Mouse (Mus musculus) midbrain, embryonic 10.5 days (tissue): Measurements from ENCODE around the gene Zswim7. TPM values are rescaled to one million over a fixed set of nuclear protein-coding genes. Genes with fewer than 3 reads are reported as not detected.

Experiments
- DNase-seq: peaks from one replicate; pipeline ENCODE4 v3.0.0-alpha.2; 2017; ENCODE audit warnings: low spot score
- H3K27ac ChIP-seq: fragments of 300-500 bp; sonication (generic); replicated peaks from 2 replicates; pipeline ENCODE4 v1.5.1; 2016; ENCODE audit warnings: mild to moderate bottlenecking
- H3K27me3 ChIP-seq: fragments of 300-500 bp; sonication (generic); 2 replicates; pipeline ENCODE4 v1.6.1; 2016; ENCODE audit warnings: low read depth, mild to moderate bottlenecking; ENCODE audit not compliant: poor library complexity, severe bottlenecking
- H3K36me3 ChIP-seq: fragments of 300-500 bp; sonication (generic); 2 replicates; pipeline ENCODE4 v1.6.1; 2016; ENCODE audit warnings: mild to moderate bottlenecking, moderate library complexity
- H3K4me1 ChIP-seq: fragments of 300-500 bp; sonication (generic); 2 replicates; pipeline ENCODE4 v1.6.1; 2016
- H3K4me3 ChIP-seq: fragments of 300-500 bp; sonication (generic); 2 replicates; pipeline ENCODE4 v1.5.1; 2016; ENCODE audit warnings: mild to moderate bottlenecking, moderate library complexity
- H3K9me3 ChIP-seq: fragments of 300-500 bp; sonication (generic); replicated peaks from 2 replicates; pipeline ENCODE4 v1.6.1; 2016; ENCODE audit warnings: mild to moderate bottlenecking
- WGBS: fragments of 180-500 bp; shearing (Covaris S2); methylation state at CpG from one replicate; pipeline ENCODE4 v1.1.7; 2016; 5-methylcytosine and 5-hydroxymethylcytosine counted together
- polyA plus RNA-seq: library from polyadenylated mRNA; unstranded; fragments of >200 nt; fragmentation: Nextera tagmentation; extraction: Ambion mirVana; gene quantifications from 2 replicates; pipeline ENCODE4 v1.2.1, GENCODE M21; 2016

Zswim7 gene
- polyA plus RNA-seq, 1 experiment from 2014 or later = 16.8 TPM

GRCm38 (mm10) chr11:62278027-62278426, 3.1 kb downstream of the Zswim7 start:
- Histone ChIP-seq H3K36me3 (peaks cover 3% of the 10 kb centered on the region; the same call in 1 of the 2 replicates), H3K9me3 (no peaks in the 10 kb centered on the region), H3K27me3 (no peaks in the 10 kb centered on the region), H3K27ac (no peak overlapping the region), H3K4me1 (peaks cover 13% of the 10 kb centered on the region), H3K4me3 (no peak overlapping the region)
- WGBS = 28% methylated on average over 5 of the region's 5 CpGs
- peak; percentile 70 for DNase-seq

DNA sequence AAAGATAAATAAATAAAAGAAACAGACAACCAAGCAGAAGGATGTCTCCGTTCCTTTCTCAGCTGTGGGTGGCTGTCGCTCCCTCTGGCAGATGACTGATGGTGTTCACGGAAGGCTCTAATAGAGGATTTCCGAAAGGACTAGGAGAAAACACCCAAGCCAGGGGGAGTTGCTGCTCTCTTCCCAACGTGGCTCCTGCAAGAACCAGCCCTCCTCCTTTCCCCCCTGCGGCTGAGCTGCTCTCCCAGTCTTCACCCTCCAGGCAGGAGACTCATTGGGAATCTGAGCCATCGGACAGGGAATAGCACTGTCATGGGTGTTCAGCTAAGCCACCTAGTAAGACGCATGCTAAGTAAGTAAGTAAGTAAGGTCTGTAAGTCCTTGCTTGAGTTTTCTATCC, 4.1 kb downstream of the Zswim7 start:
- Histone ChIP-seq H3K27ac (no peak overlapping the region), H3K4me3 (no peak overlapping the region), H3K4me1 (peaks cover 10% of the 10 kb centered on the region), H3K27me3 (no peaks in the 10 kb centered on the region), H3K36me3 (no peaks in the 10 kb centered on the region), H3K9me3 (no peaks in the 10 kb centered on the region)
- WGBS = 62% methylated on average over 8 of the region's 8 CpGs
- DNase-seq = no peak

- WGBS = 67% methylated on average over 5 of the region's 5 CpGs
- peaks cover 21% of the 10 kb centered on the region; the same call in 1 of the 2 replicates for H3K27me3 ChIP-seq
- H3K27ac ChIP-seq = no peak overlapping the region
- H3K9me3 ChIP-seq = no peaks in the 10 kb centered on the region
- no peaks in the 10 kb centered on the region for H3K36me3 ChIP-seq
- DNase-seq = no peak
- no peak overlapping the region for H3K4me3 ChIP-seq
- H3K4me1 ChIP-seq = peaks cover 29% of the 10 kb centered on the region
Measured at GRCm38 (mm10) chr11:62270851-62271250, 10.3 kb downstream of the Zswim7 start.

GRCm38 (mm10) chr11:62269097-62269496, 12.1 kb downstream of the Zswim7 start:
- H3K27ac ChIP-seq = no peak overlapping the region
- H3K4me3 ChIP-seq = no peak overlapping the region
- 83% methylated on average over 12 of the region's 12 CpGs for WGBS
- peaks cover 29% of the 10 kb centered on the region; the same call in 1 of the 2 replicates for H3K27me3 ChIP-seq
- DNase-seq = no peak
- no peaks in the 10 kb centered on the region for H3K36me3 ChIP-seq
- peaks cover 38% of the 10 kb centered on the region for H3K4me1 ChIP-seq
- H3K9me3 ChIP-seq = no peaks in the 10 kb centered on the region

GRCm38 (mm10) chr11:62268381-62268780, 12.8 kb downstream of the Zswim7 start:
- Histone ChIP-seq H3K9me3 (no peaks in the 10 kb centered on the region), H3K4me3 (no peak overlapping the region), H3K27me3 (peaks cover 33% of the 10 kb centered on the region; the same call in 1 of the 2 replicates), H3K27ac (no peak overlapping the region), H3K36me3 (no peaks in the 10 kb centered on the region), H3K4me1 (peaks cover 42% of the 10 kb centered on the region)
- no peak for DNase-seq
- WGBS = 84% methylated on average over 8 of the region's 8 CpGs

DNA sequence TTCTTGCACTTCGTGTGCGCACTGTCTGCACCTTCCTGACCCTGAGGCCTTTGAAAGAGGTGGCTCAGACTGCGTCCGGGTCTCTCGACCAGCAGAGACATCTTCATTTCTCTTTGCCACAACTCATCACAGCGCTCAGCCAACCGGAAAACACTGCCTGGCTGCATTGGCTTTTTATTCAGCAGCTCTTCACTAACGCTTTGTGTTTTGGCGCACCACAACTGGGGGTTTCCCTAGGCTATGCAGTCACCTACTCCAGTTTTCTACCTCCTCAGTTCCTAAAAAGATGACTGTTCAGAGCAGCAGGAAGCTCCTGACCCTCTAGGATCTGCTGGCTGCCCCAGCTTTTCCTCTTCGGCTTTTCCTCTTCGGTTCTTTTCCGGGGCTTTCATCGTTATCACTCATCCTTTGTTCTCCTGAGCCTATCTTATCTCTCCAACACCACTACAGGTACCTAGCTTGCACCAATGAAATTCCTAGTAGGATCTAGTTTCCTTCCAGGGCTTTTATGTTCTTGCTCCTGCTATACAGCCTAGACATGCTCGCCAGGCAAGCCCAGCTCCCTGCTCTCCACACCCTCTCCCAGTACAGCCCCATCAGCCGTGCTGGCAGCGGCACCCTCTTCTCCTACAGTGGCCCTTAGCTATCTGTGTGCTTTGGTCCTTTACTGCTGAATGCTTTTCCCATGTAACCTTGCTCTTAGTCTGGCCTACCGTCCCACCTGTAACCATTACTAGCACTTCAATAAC, 14.5 kb downstream of the Zswim7 start:
- no peaks in the 10 kb centered on the region for H3K36me3 ChIP-seq
- WGBS = 51% methylated on average over 17 of the region's 17 CpGs
- peak; percentile 35 for DNase-seq
- peaks cover 34% of the 10 kb centered on the region; the same call in 1 of the 2 replicates for H3K27me3 ChIP-seq
- no peaks in the 10 kb centered on the region for H3K9me3 ChIP-seq
- H3K27ac ChIP-seq = peak overlapping the region; percentile 49; the same call in 1 of the 2 replicates
- H3K4me1 ChIP-seq = peaks cover 51% of the 10 kb centered on the region
- H3K4me3 ChIP-seq = no peak overlapping the region

DNA sequence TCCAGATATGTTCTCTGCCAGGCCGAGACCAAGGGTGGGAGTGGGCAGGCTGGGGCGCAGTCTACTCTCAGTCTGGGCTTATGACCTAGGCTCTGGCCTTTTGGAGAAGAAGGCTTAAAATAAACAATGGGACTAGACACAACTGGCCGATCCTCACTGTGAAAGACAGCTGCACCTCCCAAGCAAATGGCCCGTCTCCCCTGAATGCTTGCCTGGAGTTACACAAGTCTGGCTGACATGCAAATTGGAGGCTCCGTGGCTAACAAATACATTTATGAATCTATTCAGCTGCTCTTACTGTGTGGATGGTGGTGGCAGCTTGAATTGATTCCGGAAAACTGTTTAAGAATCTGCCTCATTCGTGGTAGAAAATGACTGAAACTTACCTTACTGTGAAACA, 15.5 kb downstream of the Zswim7 start:
- no peak for DNase-seq
- Histone ChIP-seq H3K4me3 (no peak overlapping the region), H3K27ac (no peak overlapping the region; the same call in 1 of the 2 replicates), H3K36me3 (no peaks in the 10 kb centered on the region), H3K27me3 (peaks cover 34% of the 10 kb centered on the region; the same call in 1 of the 2 replicates), H3K9me3 (no peaks in the 10 kb centered on the region), H3K4me1 (peaks cover 55% of the 10 kb centered on the region)
- WGBS = 65% methylated on average over 7 of the region's 7 CpGs

DNA sequence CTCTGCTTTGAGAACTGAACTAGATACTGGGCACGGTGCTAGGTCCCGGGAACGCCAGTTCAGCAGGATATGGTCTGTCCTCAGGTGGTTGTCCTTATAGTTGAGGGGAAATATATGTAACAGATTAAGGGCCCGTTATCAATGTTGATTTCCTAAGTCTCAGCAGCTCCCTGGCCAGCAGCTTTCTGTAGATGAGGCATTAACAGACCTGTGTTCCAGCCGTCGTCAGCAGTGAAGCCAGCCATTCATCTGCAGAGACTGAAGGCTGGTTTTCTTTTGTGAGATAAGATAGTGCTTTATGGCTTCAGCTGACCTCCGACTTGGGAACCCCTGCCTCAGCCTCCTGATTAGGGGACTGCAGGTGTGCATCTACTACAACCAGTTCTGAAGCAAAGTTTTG, 17.2 kb downstream of the Zswim7 start:
- peaks cover 39% of the 10 kb centered on the region; the same call in 1 of the 2 replicates for H3K27me3 ChIP-seq
- H3K4me3 ChIP-seq = no peak overlapping the region
- no peak for DNase-seq
- H3K36me3 ChIP-seq = no peaks in the 10 kb centered on the region
- H3K9me3 ChIP-seq = no peaks in the 10 kb centered on the region
- H3K27ac ChIP-seq = no peak overlapping the region
- WGBS = 74% methylated on average over 7 of the region's 7 CpGs
- peaks cover 62% of the 10 kb centered on the region for H3K4me1 ChIP-seq

DNA sequence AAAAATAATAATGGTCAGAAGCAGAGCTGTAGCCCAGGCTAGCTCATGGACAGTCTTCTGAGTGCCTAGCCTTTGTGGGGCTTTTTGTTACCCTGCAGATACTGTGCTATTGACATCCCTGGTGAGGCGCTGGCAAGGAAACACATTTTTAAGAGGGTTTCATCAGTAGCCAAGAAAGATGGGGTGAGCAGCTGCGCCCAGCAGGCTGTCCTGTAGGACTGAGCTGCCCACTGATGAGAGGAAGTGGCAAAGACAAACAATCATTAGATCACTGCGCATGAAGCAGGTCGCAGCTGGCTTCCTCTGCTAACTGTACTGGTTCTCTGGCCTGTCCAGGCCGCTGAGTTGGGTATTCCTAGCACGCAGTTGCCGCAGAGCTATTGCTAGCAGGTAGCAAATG, 17.6 kb downstream of the Zswim7 start:
- peaks cover 64% of the 10 kb centered on the region for H3K4me1 ChIP-seq
- 85% methylated on average over 7 of the region's 7 CpGs for WGBS
- DNase-seq = no peak

GRCm38 (mm10) chr11:62259214-62259613, 22.0 kb downstream of the Zswim7 start:
- H3K4me1 ChIP-seq = peaks cover 39% of the 10 kb centered on the region
- H3K36me3 ChIP-seq = no peaks in the 10 kb centered on the region
- H3K27ac ChIP-seq = 0 out of 2 replicates have a peak overlapping the region, but pooled peaks have one; percentile 34
- DNase-seq = no peak
- H3K27me3 ChIP-seq = peaks cover 10% of the 10 kb centered on the region; the same call in 1 of the 2 replicates
- no peak overlapping the region for H3K4me3 ChIP-seq
- no peaks in the 10 kb centered on the region for H3K9me3 ChIP-seq
- 62% methylated on average over 5 of the region's 5 CpGs for WGBS

More for the DNA sequence above, 17.6 kb downstream of the Zswim7 start:
- no peak overlapping the region for H3K27ac ChIP-seq
- no peaks in the 10 kb centered on the region for H3K9me3 ChIP-seq
- H3K27me3 ChIP-seq = peaks cover 39% of the 10 kb centered on the region; the same call in 1 of the 2 replicates
- no peaks in the 10 kb centered on the region for H3K36me3 ChIP-seq
- no peak overlapping the region for H3K4me3 ChIP-seq

DNA sequence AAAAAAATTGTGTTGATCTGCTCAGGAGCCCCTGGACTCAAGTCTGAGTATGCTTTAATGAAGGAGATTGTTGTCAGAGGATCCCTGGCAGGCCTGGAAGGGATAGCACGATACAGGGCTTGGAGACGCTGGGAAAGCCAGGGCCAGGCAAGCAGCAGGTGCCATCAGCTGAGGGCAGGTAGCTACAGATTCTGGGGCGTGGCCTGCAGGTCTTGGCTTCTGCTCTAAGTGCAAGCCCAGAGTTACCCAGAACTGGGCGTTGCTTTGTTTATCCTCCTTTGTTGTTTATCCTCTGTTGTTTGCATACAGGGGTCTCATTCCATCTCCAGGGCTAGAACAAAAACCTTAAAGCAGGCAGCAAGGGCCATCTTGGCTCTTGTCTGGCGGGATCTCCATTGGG, 27.8 kb downstream of the Zswim7 start:
- Histone ChIP-seq H3K4me1 (peaks cover 21% of the 10 kb centered on the region), H3K27me3 (peaks cover 44% of the 10 kb centered on the region), H3K27ac (no peak overlapping the region), H3K9me3 (no peaks in the 10 kb centered on the region), H3K36me3 (no peaks in the 10 kb centered on the region), H3K4me3 (no peak overlapping the region)
- DNase-seq = no peak
- 80% methylated on average over 5 of the region's 5 CpGs for WGBS

DNA sequence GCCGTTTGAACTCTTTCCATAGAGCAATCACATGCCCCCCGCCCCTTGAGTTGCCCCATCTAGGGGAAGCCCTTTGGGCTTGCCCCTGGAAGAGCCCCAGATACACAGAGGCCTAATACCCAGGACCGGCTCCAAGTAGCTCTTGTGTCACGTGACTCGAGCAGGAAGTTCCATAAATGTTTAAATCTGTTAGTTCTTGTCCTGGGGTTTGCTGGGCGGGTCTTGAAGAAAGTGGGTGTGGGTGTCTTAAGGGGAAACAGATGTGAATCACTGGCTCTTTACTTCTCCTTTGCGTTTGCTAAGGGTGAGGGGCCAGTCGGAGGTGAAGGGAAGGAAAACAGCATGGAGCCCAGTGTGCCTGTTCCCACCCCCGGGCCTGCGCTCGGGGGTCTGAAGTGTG, 30.1 kb downstream of the Zswim7 start:
- Histone ChIP-seq H3K36me3 (no peaks in the 10 kb centered on the region), H3K4me1 (peaks cover 22% of the 10 kb centered on the region), H3K27ac (0 out of 2 replicates have a peak overlapping the region, but pooled peaks have one; percentile 1), H3K9me3 (no peaks in the 10 kb centered on the region; the same call in 1 of the 2 replicates), H3K4me3 (no peak overlapping the region), H3K27me3 (peaks cover 62% of the 10 kb centered on the region)
- DNase-seq = no peak
- WGBS = 76% methylated on average over 11 of the region's 11 CpGs
